Mouse (Mus musculus) stomach, embryonic 16.5 days (tissue): ENCODE measurements around the gene Lipc. TPM values are rescaled to one million over a fixed set of nuclear protein-coding genes. Genes with fewer than 3 reads are reported as not detected.
"Not testable (repeated sequence)": the region's sequence is repeated elsewhere in the genome, so short reads cannot be mapped to it uniquely, and the experiment has no call there.

ENCODE experiments used
- ATAC-seq: fragments of 200-750 bp; cut with Nextera tagmentation; 2 replicates; pipeline ENCODE4 v1.8.0; 2017; ENCODE audit warnings: moderate number of reproducible peaks, moderate TSS enrichment; ENCODE audit not compliant: insufficient read depth, low FRiP score
- H3K27ac ChIP-seq: fragments of 300-500 bp; sonication (generic); 2 replicates; pipeline ENCODE4 v1.5.1; 2014; ENCODE audit warnings: low read length
- H3K27me3 ChIP-seq: fragments of 300-500 bp; sonication (generic); 2 replicates; pipeline ENCODE4 v1.6.1; 2014; ENCODE audit warnings: low read length, control low read depth, mixed read lengths; ENCODE audit not compliant: control insufficient read depth, insufficient read depth
- H3K36me3 ChIP-seq: fragments of 300-500 bp; sonication (generic); 2 replicates; pipeline ENCODE4 v1.6.1; 2014; ENCODE audit warnings: low read length; ENCODE audit not compliant: control insufficient read depth, insufficient read depth
- H3K4me1 ChIP-seq: fragments of 300-500 bp; sonication (generic); 2 replicates; pipeline ENCODE4 v1.6.1; 2014; ENCODE audit warnings: low read length, control low read depth, mixed read lengths; ENCODE audit not compliant: control insufficient read depth, insufficient read depth
- H3K4me2 ChIP-seq: fragments of 300-500 bp; sonication (generic); 2 replicates; pipeline ENCODE4 v1.6.1; 2014; ENCODE audit warnings: low read depth, low read length, mixed read lengths
- H3K4me3 ChIP-seq: fragments of 300-500 bp; sonication (generic); replicated peaks from 2 replicates; pipeline ENCODE4 v1.5.1; 2014; ENCODE audit warnings: mild to moderate bottlenecking, low read length
- H3K9ac ChIP-seq: fragments of 300-500 bp; sonication (generic); 2 replicates; pipeline ENCODE4 v1.6.1; 2014; ENCODE audit warnings: low read length
- H3K9me3 ChIP-seq: fragments of 300-500 bp; sonication (generic); replicated peaks from 2 replicates; pipeline ENCODE4 v1.6.1; 2016; ENCODE audit warnings: low read length, control low read depth; ENCODE audit not compliant: control insufficient read depth
- WGBS: fragments of 180-500 bp; shearing (Covaris S2); extraction: QIAGEN DNeasy Blood & Tissue Kit; methylation state at CpG from one replicate; pipeline ENCODE4 v1.1.7; 2014; 5-methylcytosine and 5-hydroxymethylcytosine counted together
- polyA plus RNA-seq: library from polyadenylated mRNA; unstranded; fragments of >200 nt; fragmentation: Nextera tagmentation; extraction: Ambion mirVana; gene quantifications from 2 replicates; pipeline ENCODE4 v1.2.1, GENCODE M21; 2015

Gene Lipc
- polyA plus RNA-seq, 1 experiment from 2014 or later = 2.9 TPM

DNA sequence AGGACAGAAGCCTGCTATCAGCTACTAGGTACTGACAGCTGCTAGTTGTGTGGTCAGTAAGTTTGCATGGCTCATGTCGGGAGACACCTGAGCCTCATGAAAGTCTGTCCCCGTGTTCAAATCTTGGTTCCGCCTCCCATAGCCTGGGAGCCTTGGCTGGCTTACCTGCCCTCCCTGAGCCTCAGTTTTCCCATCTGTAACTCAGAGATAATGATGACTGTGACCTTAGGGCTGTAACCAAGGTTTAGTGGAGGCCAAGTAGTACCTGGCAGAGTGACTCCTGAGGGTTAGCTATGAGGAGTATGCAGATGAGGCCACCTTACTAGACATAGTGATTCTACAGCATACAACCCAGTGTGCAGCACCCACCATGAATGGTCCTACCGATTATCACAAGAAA, 81.7 kb downstream of the Lipc start:
- Histone ChIP-seq H3K9me3 (no peaks in the 10 kb centered on the region), H3K4me3 (no peak overlapping the region), H3K9ac (no peak overlapping the region), H3K36me3 (no peaks in the 10 kb centered on the region), H3K27ac (no peak overlapping the region), H3K4me1 (no peaks in the 10 kb centered on the region), H3K27me3 (no peaks in the 10 kb centered on the region), H3K4me2 (no peak overlapping the region)
- no peak for ATAC-seq
- WGBS = 92% methylated on average over 4 of the region's 4 CpGs

DNA sequence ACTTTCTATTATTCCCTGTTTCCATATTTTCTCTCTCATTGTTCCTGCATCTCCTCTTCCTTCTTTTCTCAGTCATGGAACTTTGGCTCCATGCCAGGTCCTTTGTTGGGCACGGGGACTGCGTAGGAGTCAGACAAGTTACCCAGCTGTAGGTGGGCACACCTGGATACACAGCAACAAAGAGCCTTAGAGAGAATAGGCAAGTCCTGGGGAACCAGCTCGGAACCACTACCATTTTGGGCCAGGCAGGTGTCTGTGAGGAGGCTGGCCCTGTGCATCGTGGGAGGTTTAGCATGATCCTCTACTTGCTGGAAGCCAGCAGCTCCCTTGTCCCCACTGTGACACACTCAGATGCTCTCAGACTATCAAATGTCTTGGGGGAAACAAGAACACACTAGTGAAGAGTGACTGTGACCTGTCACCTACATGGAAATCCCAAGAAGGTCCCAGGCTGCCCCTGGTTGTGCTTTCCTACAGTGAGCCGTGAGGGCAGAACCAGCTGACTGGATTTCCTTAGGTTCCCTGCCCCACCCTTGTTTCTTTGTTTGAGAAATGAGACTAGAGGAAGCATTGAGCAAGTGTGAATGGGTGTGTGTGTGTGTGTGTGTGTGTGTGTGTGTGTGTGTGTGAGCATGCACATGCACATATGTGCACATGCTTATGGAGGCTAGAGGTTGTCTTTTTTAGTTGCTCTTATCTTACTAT, 82.7 kb downstream of the Lipc start:
- 69% methylated on average over 5 of the region's 5 CpGs for WGBS
- Histone ChIP-seq H3K4me1 (no peaks in the 10 kb centered on the region), H3K9ac (no peak overlapping the region), H3K27me3 (no peaks in the 10 kb centered on the region), H3K4me2 (no peak overlapping the region), H3K36me3 (no peaks in the 10 kb centered on the region), H3K4me3 (no peak overlapping the region), H3K9me3 (no peaks in the 10 kb centered on the region), H3K27ac (no peak overlapping the region; the same call in 1 of the 2 replicates)
- peak; percentile 66 for ATAC-seq

DNA sequence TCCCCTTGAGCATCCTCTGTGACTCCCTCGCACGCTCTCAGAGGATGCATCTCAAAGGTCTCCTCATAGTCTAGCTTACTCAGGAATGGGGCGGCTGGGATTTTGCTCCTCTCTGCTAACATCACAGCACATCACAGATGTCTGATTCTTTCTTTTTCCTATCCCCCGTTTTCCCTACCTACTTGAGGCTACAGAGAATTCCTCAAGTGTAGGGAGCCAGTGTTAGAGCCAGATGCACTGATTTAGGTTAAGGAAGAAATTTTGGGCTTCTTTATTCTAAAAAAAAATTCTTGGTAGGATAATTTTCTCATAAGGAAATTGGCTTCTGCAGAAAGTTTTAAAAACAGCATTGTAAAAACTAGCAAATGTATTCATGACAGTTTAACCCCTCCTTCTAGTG, 84.6 kb downstream of the Lipc start:
- H3K9ac ChIP-seq = no peak overlapping the region
- no peak overlapping the region for H3K27ac ChIP-seq
- WGBS = 81% methylated on average over 4 of the region's 4 CpGs
- H3K4me2 ChIP-seq = no peak overlapping the region
- H3K27me3 ChIP-seq = no peaks in the 10 kb centered on the region
- ATAC-seq = no peak
- H3K9me3 ChIP-seq = no peaks in the 10 kb centered on the region
- no peaks in the 10 kb centered on the region for H3K36me3 ChIP-seq
- H3K4me3 ChIP-seq = no peak overlapping the region
- peaks cover 17% of the 10 kb centered on the region; the same call in 1 of the 2 replicates for H3K4me1 ChIP-seq

GRCm38 (mm10) chr9:70864039-70864438, 88.0 kb downstream of the Lipc start:
- H3K4me2 ChIP-seq = no peak overlapping the region
- 46% methylated on average over 8 of the region's 8 CpGs for WGBS
- H3K4me3 ChIP-seq = no peak overlapping the region
- H3K9me3 ChIP-seq = no peaks in the 10 kb centered on the region
- peak overlapping the region; percentile 92 for H3K27ac ChIP-seq
- peaks cover 17% of the 10 kb centered on the region; the same call in 1 of the 2 replicates for H3K4me1 ChIP-seq
- no peak overlapping the region; the same call in 1 of the 2 replicates for H3K9ac ChIP-seq
- peak; percentile 48; the same call in 1 of the 2 replicates for ATAC-seq
- H3K27me3 ChIP-seq = no peaks in the 10 kb centered on the region
- H3K36me3 ChIP-seq = no peaks in the 10 kb centered on the region

GRCm38 (mm10) chr9:70863299-70863698, 88.7 kb downstream of the Lipc start:
- WGBS = 25% methylated on average over 8 of the region's 8 CpGs
- Histone ChIP-seq H3K36me3 (no peaks in the 10 kb centered on the region), H3K27ac (peak overlapping the region; percentile 92), H3K9me3 (no peaks in the 10 kb centered on the region), H3K4me1 (peaks cover 17% of the 10 kb centered on the region; the same call in 1 of the 2 replicates), H3K4me2 (peak overlapping the region; percentile 19), H3K4me3 (no peak overlapping the region), H3K9ac (peak overlapping the region; percentile 20), H3K27me3 (no peaks in the 10 kb centered on the region)
- peak; percentile 88 for ATAC-seq

DNA sequence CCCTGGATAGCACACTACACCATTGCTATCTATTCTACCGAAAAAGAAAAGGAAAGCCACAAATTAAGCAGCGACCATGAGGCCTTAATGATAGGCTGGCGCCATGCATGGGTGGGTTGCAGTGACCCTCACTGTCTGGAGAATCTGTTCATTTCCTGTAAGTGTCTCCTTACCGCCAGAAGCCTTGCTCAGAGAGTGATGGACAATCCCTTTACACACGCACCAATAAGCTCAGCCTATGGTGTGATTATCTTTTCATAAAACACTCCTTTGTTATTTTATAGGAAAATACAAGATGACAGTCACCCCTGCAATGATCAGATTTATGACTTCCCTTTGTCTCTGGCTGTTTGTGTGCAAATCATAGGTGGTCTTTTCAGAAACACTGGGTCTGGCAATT, 92.8 kb downstream of the Lipc start:
- Histone ChIP-seq H3K4me2 (no peak overlapping the region), H3K36me3 (no peaks in the 10 kb centered on the region), H3K9ac (no peak overlapping the region), H3K4me1 (peaks cover 27% of the 10 kb centered on the region), H3K27me3 (no peaks in the 10 kb centered on the region), H3K9me3 (no peaks in the 10 kb centered on the region), H3K4me3 (no peak overlapping the region), H3K27ac (no peak overlapping the region)
- 71% methylated on average over 5 of the region's 5 CpGs for WGBS
- ATAC-seq = no peak

DNA sequence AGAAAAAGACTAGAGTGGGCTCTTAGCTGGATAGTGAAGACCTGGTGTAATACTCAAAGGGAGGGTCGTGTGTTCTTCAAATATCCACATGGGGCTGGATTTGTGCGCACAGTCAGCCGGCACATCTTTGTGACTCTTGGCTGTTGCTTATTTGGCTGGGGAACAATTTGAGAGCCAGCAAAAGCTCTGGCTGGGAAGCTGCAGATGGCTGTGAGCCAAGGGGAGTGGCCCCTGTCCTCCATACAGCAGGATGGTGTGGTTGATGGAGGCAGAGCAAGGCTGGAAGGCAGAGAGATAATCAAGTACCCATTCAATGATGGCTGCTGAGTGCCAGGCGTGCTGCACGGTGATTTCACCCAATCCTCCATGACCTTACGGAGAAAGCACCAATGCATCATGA, 96.2 kb downstream of the Lipc start:
- Histone ChIP-seq H3K4me3 (no peak overlapping the region), H3K4me1 (peaks cover 10% of the 10 kb centered on the region), H3K27ac (peak overlapping the region; percentile 56; the same call in 1 of the 2 replicates), H3K9ac (no peak overlapping the region), H3K9me3 (no peaks in the 10 kb centered on the region), H3K36me3 (no peaks in the 10 kb centered on the region), H3K4me2 (no peak overlapping the region), H3K27me3 (no peaks in the 10 kb centered on the region)
- no peak for ATAC-seq
- 60% methylated on average over 6 of the region's 6 CpGs for WGBS

DNA sequence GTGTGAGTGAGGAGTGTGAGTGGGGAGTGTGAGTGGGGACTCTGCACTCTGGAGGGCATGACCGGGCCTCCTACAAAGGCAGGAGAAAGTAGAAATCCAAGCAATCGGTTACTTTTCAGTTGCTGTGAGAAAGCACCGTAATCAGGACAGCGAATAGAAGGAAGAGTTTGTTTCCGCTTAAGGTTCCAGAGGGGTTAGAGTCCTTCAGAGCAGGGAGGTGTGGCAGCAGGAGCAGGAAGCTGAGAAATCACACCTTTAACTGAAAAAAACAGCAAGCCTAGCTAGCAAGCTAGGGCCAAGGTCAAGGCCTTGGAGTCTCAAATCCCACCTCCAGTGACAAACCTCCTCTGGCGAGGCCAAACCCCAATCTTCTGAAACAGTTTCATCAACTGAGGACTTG, 97.1 kb downstream of the Lipc start:
- Histone ChIP-seq H3K4me3 (no peak overlapping the region), H3K9me3 (no peaks in the 10 kb centered on the region), H3K9ac (0 out of 2 replicates have a peak overlapping the region, but pooled peaks have one; percentile 11), H3K36me3 (no peaks in the 10 kb centered on the region), H3K27me3 (no peaks in the 10 kb centered on the region), H3K27ac (peak overlapping the region; percentile 56), H3K4me1 (peaks cover 10% of the 10 kb centered on the region), H3K4me2 (no peak overlapping the region)
- no peak; the same call in 1 of the 2 replicates for ATAC-seq
- WGBS = 44% methylated on average over 6 of the region's 6 CpGs

DNA sequence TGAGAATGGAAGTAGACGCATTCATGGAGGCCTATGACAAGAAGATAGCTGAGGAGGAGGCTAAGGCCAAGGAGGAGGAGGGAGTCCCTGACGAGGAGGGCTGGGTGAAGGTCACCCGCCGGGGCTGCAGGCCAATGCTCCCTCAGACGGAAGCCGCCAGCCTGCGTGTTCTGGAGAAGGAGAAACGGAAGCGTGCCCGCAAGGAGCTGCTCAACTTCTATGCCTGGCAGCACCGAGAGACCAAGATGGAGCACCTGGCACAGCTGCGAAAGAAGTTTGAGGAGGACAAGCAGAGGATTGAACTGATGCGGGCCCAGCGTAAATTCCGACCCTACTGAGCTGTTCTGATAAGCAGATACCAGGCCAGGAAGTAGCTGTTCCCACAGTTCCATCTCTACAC, 98.9 kb downstream of the Lipc start:
- H3K4me3 ChIP-seq, ATAC-seq, H3K36me3 ChIP-seq, H3K27me3 ChIP-seq, H3K4me2 ChIP-seq, H3K9me3 ChIP-seq, H3K9ac ChIP-seq, H3K27ac ChIP-seq: not testable (repeated sequence)
- peaks cover 10% of the 10 kb centered on the region for H3K4me1 ChIP-seq
- 83% methylated on average over 15 of the region's 15 CpGs for WGBS
